Mouse (Mus musculus) cortical plate, adult 2 months (tissue): Measurements from ENCODE around the gene Tesc. TPM values are rescaled to one million over a fixed set of nuclear protein-coding genes. Genes with fewer than 3 reads are reported as not detected.

Experiments
- H3K27ac ChIP-seq: fragments of 200-500 bp; 2 replicates; pipeline ENCODE4 v1.5.1; 2012; ENCODE audit warnings: low read length, control low read depth, inconsistent platforms; ENCODE audit not compliant: insufficient read depth
- H3K4me1 ChIP-seq: fragments of 200-500 bp; 2 replicates; pipeline ENCODE4 v1.6.1; 2011; ENCODE audit warnings: low read length; ENCODE audit not compliant: control insufficient read depth, insufficient read depth
- H3K4me3 ChIP-seq: fragments of 200-500 bp; 2 replicates; pipeline ENCODE4 v1.5.1; 2011; ENCODE audit warnings: mild to moderate bottlenecking, low read length, control low read depth; ENCODE audit not compliant: insufficient read depth
- CTCF ChIP-seq: fragments of 200-500 bp; IDR thresholded peaks from 2 replicates; pipeline ENCODE4 v1.5.1; 2011; ENCODE audit warnings: mild to moderate bottlenecking, control low read depth, low read length; ENCODE audit not compliant: insufficient read depth; ENCODE audit errors: extremely low read depth
- POLR2A ChIP-seq: fragments of 200-500 bp; IDR thresholded peaks from 2 replicates; pipeline ENCODE4 v1.6.1; 2011; ENCODE audit warnings: mild to moderate bottlenecking, low read length, control low read depth; ENCODE audit not compliant: insufficient read depth; ENCODE audit errors: extremely low read depth
- polyA plus RNA-seq: library from polyadenylated mRNA; depleted of rRNA; stranded (reverse); fragments of >200 nt; gene quantifications from 2 replicates; pipeline ENCODE4 v1.2.3, GENCODE M21; 2012

The Tesc gene
- polyA plus RNA-seq, 1 experiment, result 54.6 TPM

- Histone ChIP-seq H3K4me3 (no peak overlapping the region), H3K4me1 (no peaks in the 10 kb centered on the region), H3K27ac (no peak overlapping the region)
- TF ChIP-seq CTCF (no peak), POLR2A (no peak)
Observed at GRCm38 (mm10) chr5:118050743-118051142, 23.2 kb downstream of the Tesc start.

DNA sequence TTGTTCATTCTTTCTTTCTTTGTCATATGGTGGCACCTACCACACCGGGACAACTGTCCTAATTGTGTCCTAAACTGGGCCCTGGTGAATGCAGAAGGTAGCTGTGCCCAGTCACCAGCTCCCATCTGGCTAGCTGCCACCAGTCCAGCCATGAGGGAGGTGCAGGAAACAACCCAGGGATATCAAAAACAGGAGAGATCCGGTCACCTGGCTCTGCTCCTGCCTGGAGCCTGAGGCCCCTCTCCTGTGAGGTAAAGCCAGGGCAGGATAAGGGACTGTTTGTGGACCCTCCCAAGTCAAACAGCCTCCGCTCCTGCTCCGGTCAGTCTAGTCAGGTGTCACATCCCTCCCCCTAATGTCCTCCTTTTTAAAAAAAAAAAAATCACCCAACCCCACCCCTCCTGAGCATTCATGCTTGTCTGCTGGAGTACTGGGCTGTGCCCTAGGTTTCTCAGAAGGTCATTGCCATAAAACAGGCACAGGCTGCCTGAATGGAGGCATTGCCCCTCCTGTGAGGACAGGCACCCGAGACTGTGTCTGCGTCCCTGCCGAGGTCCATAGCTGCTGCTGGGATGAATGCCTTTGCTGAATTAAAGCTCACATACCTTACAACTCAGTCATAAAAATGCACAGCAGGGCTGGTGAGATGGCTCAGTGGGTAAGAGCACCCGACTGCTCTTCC is 24.6 kb downstream of the Tesc start:
- Histone ChIP-seq H3K4me3 (no peak overlapping the region), H3K4me1 (no peaks in the 10 kb centered on the region; the same call in 1 of the 2 replicates), H3K27ac (no peak overlapping the region)
- TF ChIP-seq CTCF (no peak), POLR2A (no peak)

DNA sequence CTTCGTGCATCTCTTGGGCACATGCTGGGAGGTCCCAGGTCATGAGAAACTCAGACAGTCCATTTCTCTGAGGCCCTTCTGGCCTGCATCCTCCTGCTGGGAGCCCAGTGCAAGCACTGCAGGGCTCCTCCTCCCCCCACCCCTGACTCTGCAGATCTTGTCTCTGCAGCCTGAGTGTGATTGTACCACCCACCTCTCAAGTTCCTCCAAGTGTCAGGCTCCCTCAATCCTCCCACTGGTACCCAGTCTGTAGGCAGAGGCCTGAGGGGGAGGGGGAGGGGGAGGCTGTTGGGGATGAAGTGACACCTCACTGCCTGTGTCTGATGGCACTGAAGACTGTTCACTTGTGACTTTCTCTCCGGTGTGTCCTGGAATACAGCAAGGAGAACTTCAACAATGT is 25.7 kb downstream of the Tesc start:
- TF ChIP-seq CTCF (no peak), POLR2A (no peak)
- Histone ChIP-seq H3K4me1 (no peaks in the 10 kb centered on the region; the same call in 1 of the 2 replicates), H3K4me3 (no peak overlapping the region), H3K27ac (no peak overlapping the region)

DNA sequence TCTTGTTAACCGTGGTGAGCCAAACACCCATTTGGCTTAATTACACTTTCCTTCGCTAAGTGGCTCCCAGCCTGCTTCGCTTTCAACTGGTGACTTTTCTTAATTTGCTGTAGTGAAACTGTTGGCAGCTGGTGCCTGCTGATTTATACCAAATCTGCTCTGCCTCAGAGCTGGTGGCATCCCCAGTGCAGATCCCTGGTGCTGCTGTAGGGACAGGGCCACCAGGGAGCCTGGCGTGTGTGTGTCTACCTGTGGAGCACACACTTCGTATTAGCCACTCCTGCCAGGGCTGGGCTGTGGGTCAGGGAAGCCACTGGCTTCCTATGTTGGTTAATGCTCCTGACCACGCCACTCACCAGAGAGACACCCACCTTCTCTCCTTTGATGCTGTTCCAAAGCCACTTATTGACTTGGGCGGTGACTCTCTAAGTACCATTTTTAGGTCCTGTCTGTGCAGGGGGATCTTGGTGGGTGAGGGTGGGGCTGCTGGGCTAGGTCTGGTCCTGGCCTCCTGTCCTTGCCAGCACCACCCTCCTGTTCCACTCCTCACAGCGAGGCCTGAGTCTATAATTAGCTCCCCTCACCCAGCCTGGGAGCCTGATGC is 30.1 kb downstream of the Tesc start:
- no peak overlapping the region for H3K4me3 ChIP-seq
- H3K27ac ChIP-seq, result no peak overlapping the region
- H3K4me1 ChIP-seq, result no peaks in the 10 kb centered on the region; the same call in 1 of the 2 replicates
- TF ChIP-seq CTCF (no peak), POLR2A (no peak)

- no peak overlapping the region for H3K4me3 ChIP-seq
- H3K27ac ChIP-seq, result no peak overlapping the region
- TF ChIP-seq POLR2A (no peak), CTCF (no peak)
- H3K4me1 ChIP-seq, result peaks cover 6% of the 10 kb centered on the region
Observed at GRCm38 (mm10) chr5:118058858-118059257, 31.3 kb downstream of the Tesc start.

DNA sequence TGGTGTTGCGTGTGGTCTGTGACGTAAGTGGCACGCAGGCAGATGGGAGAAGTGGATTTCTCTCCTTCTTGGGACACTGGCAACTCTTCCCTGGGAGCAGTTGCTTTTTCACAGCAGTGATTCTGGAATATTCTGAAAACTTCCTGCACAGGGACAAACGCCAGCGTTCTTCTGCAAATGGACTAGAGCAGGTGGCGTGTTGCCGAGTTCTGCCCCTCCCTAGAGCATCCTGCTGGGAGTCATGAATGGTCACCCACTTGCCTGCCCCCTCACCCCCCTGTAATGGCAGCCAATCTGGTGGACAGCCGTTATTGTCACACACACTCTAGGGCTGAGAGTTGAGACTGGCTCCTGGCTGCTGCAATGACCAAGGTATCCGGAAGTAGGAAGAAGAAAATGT is 32.1 kb downstream of the Tesc start:
- Histone ChIP-seq H3K4me1 (peaks cover 6% of the 10 kb centered on the region), H3K27ac (no peak overlapping the region), H3K4me3 (no peak overlapping the region)
- no peak for TF ChIP-seq POLR2A
- no peak for TF ChIP-seq CTCF

DNA sequence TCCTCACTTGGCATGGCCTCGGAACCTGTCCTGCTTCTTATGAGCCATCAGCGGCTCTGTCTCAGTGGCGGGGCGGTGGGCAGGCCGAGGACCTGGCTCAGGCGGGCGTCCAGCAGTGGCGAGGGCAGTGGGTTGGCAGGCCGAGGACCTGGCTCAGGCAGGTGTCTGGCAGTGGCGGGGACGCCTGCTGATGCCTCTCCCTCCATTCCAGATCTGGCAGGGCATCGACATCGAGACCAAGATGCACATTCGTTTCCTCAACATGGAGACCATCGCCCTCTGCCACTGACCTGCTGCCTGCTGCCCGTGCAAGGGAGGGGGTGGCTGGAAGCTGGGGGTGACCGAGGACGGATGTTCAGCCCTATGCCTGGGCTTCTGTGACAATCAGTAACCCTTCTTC is 33.8 kb downstream of the Tesc start:
- Histone ChIP-seq H3K4me1 (peaks cover 6% of the 10 kb centered on the region), H3K27ac (no peak overlapping the region), H3K4me3 (no peak overlapping the region)
- TF ChIP-seq POLR2A, result no peak
- TF ChIP-seq CTCF, result no peak

GRCm38 (mm10) chr5:118063181-118063621 is 35.7 kb downstream of the Tesc start:
- Histone ChIP-seq H3K27ac (0 out of 2 replicates have a peak overlapping the region, but pooled peaks have one; percentile 35), H3K4me3 (no peak overlapping the region), H3K4me1 (peaks cover 8% of the 10 kb centered on the region)
- TF ChIP-seq CTCF (no peak), POLR2A (no peak; the same call in 1 of the 2 replicates)

DNA sequence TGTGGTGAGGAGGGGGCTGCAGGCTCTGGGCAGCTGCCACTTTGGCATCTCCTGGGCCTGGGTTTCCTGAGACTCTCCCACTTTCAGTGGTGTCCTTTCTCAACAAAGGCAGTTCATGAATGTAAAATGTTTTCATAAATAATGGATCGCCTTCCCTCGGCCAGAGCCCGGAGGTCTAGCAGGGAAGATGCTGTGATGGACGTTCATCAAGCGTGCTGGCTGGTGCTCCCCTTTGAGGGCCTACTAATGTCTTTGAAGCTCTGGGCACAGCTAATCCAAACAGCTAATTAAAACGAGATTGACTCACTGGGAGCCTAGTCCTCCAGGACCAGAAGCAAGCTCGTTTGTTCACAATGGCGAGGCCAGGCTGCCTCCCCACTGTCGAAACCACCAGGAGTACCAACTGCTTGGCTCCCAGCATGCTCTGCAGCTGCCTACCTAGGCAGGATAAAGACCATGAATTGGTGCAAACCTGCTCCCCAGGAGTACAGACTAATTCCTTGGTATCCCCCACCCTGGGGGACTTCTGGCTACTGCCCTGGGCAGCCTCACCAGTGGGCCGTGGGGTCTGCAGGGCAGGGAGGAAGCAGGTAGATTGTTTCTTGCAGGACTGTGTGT is 36.9 kb downstream of the Tesc start:
- TF ChIP-seq POLR2A (no peak), CTCF (no peak)
- Histone ChIP-seq H3K27ac (no peak overlapping the region), H3K4me1 (peaks cover 8% of the 10 kb centered on the region), H3K4me3 (no peak overlapping the region)

DNA sequence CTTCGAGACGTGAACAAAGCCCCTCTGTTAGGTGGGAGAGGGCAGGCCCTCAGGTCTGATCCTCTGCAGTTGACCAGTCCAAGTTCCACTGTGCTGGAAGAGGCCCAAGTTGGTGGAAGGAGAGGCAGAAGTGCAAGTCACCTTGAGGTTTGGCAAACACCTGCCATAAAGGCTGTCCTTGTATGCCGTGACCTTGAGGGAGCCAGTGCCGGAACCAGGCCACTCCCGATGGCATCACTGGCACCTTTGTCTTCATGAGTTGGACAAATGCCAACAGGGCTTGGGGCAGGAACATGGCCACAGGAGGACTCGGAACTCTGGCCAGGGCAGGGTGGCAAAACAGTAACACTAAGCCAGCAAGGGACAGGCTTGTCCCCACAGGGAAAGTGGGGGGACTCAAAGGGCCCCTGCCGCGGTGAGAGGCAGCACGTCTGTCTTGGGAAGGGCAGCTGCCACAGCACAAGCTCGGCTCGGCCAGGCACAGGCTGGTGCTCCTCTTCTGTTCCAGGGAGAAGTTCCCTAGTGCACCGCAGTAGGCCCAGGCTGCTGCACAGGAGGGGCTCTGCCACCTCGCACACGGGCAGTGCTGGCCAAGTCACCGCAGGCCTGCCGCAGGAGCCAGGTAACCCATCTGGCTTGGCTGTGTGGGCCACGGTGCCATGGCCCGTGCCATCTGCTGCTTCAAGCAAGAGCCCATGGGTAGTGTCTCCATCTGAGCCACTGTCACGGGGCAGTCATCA is 38.1 kb downstream of the Tesc start:
- Histone ChIP-seq H3K4me1 (peaks cover 8% of the 10 kb centered on the region), H3K4me3 (no peak overlapping the region), H3K27ac (no peak overlapping the region)
- TF ChIP-seq CTCF, result no peak
- TF ChIP-seq POLR2A, result no peak
